Mouse (Mus musculus): ENCODE results near the gene C2cd2l. TPM values are rescaled to one million over a fixed set of nuclear protein-coding genes. Genes with fewer than 3 reads are reported as not detected.

C2cd2l gene
- polyA plus RNA-seq, 1 experiment = 164 TPM

GRCm38 (mm10) chr9:44261388-44261787, 58.7 kb downstream of the C2cd2l start:
- H3K36me3 ChIP-seq (ENCODE audit: control insufficient read depth, insufficient read depth, low read length) = no peaks in the 10 kb centered on the region
- no peak for DNase-seq
- WGBS = 92% methylated on average over 14 of the region's 14 CpGs
- no peak overlapping the region for H3K4me3 ChIP-seq (ENCODE audit: insufficient read depth, low read depth, low read length)
- TF ChIP-seq POLR2A (IDR thresholded peaks at IDR 0.05; ENCODE audit: low read depth, low read length) (no peak), CTCF (conservative IDR thresholded peaks at IDR 0.05; ENCODE audit: insufficient read depth, insufficient read length, low read depth, low read length) (no peak)
- no peaks in the 10 kb centered on the region for H3K27me3 ChIP-seq (replicated peaks; ENCODE audit: control insufficient read depth, insufficient read depth, low read length)
- H3K27ac ChIP-seq (ENCODE audit: insufficient read depth, low read depth, low read length) = no peak overlapping the region
- no peaks in the 10 kb centered on the region; the same call in 1 of the 2 replicates for H3K4me1 ChIP-seq (ENCODE audit: control insufficient read depth, insufficient read depth, low read length)

Other genes starting within 250 kb of the C2cd2l start
- 4.4 and 5.4 TPM in 2 replicates for gene Mfrp, start 218.6 kb downstream of the C2cd2l start, polyA plus RNA-seq (2012; rRNA removed)
- gene C1qtnf5, start 213.0 kb downstream of the C2cd2l start, polyA plus RNA-seq (2012; rRNA removed) = 16.8 and 19.6 TPM in 2 replicates
- gene Gm49380, start 206.8 kb downstream of the C2cd2l start, polyA plus RNA-seq (2012; rRNA removed) = not detected in 2 replicates
- 28.8 and 30.9 TPM in 2 replicates for gene Rnf26, start 206.8 kb downstream of the C2cd2l start, polyA plus RNA-seq (2012; rRNA removed)
- gene Mcam, start 185.8 kb downstream of the C2cd2l start, polyA plus RNA-seq (2012; rRNA removed) = 27.9 and 32.8 TPM in 2 replicates
- gene Cbl, start 86.2 kb downstream of the C2cd2l start, polyA plus RNA-seq (2012; rRNA removed) = 6.6 and 8.1 TPM in 2 replicates
- not detected in 2 replicates for gene Ccdc153, start 79.6 kb downstream of the C2cd2l start, polyA plus RNA-seq (2012; rRNA removed)
- gene Pdzd3, start 68.8 kb downstream of the C2cd2l start, polyA plus RNA-seq (2012; rRNA removed) = 58.0 and 62.5 TPM in 2 replicates
- 15.2 and 17.4 TPM in 2 replicates for gene Nlrx1, start 51.7 kb downstream of the C2cd2l start, polyA plus RNA-seq (2012; rRNA removed)
- gene Abcg4, start 31.7 kb downstream of the C2cd2l start, polyA plus RNA-seq (2012; rRNA removed) = 0.45 and 1.2 TPM in 2 replicates
- gene Hinfp, start 14.6 kb downstream of the C2cd2l start, polyA plus RNA-seq (2012; rRNA removed) = 14.4 and 17.8 TPM in 2 replicates
- gene Dpagt1, start 5.7 kb upstream of the C2cd2l start, polyA plus RNA-seq (2012; rRNA removed) = 41.9 and 45.8 TPM in 2 replicates
- 23.6 and 31.5 TPM in 2 replicates for gene H2afx, start 14.4 kb upstream of the C2cd2l start, polyA plus RNA-seq (2012; rRNA removed)
- 47.4 and 49.3 TPM in 2 replicates for gene Hmbs, start 23.9 kb upstream of the C2cd2l start, polyA plus RNA-seq (2012; rRNA removed)
- gene Vps11, start 41.4 kb upstream of the C2cd2l start, polyA plus RNA-seq (2012; rRNA removed) = 31.2 and 34.1 TPM in 2 replicates
- gene Hyou1, start 59.2 kb upstream of the C2cd2l start, polyA plus RNA-seq (2012; rRNA removed) = 42.3 and 45.0 TPM in 2 replicates
- gene Slc37a4, start 76.6 kb upstream of the C2cd2l start, polyA plus RNA-seq (2012; rRNA removed) = 295 and 303 TPM in 2 replicates
- gene Rps25, start 86.9 kb upstream of the C2cd2l start, polyA plus RNA-seq (2012; rRNA removed) = 192 and 299 TPM in 2 replicates
- gene Trappc4, start 87.3 kb upstream of the C2cd2l start, polyA plus RNA-seq (2012; rRNA removed) = 50.1 and 55.9 TPM in 2 replicates
- gene Ccdc84, start 98.3 kb upstream of the C2cd2l start, polyA plus RNA-seq (2012; rRNA removed) = 22.2 and 26.7 TPM in 2 replicates
- not detected in 2 replicates for gene Foxr1, start 120.9 kb upstream of the C2cd2l start, polyA plus RNA-seq (2012; rRNA removed)
- 9.0 and 11.6 TPM in 2 replicates for gene Upk2, start 134.7 kb upstream of the C2cd2l start, polyA plus RNA-seq (2012; rRNA removed)
- 23.1 and 25.1 TPM in 2 replicates for gene Bcl9l, start 162.5 kb upstream of the C2cd2l start, polyA plus RNA-seq (2012; rRNA removed)
- 0.20 and 4.0 TPM in 2 replicates for gene Cxcr5, start 241.6 kb upstream of the C2cd2l start, polyA plus RNA-seq (2012; rRNA removed)

All from kidney, adult 2 months (tissue).